Mouse (Mus musculus) heart, adult 2 months (tissue): ENCODE measurements around the gene Bend7.

Source experiments
- CTCF ChIP-seq: fragments of 200-600 bp; IDR thresholded peaks from 2 replicates; pipeline ENCODE4 v1.8.1; 2022; ENCODE audit warnings: antibody characterized with exemption, mild to moderate bottlenecking, moderate library complexity
- POLR2A ChIP-seq: fragments of 200-500 bp; IDR thresholded peaks from 2 replicates; pipeline ENCODE4 v1.6.1; 2011; ENCODE audit warnings: mild to moderate bottlenecking, low read depth, low read length, control low read depth; ENCODE audit not compliant: insufficient read depth

DNA sequence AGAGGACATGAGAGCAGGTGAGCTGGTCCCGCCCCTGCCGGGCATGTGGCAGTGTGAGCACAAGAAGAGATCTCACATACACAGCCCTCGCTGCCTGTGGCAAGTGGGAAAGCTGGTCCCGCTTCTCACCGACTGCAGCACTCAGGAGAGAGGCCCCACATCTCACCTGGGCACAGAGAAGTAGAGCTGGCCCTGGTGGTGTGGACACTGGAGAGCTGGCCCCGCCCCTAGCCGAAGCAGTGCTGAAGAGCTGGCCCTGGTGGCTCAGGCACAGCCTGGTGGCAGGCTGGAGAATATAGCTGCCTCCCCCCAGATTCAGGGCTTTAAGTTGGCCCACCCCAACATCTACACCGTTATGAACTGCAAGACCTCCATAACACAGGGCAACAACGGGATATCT is 106.4 kb downstream of the Bend7 start:
- TF ChIP-seq CTCF (no peak), POLR2A (no peak)
